Mouse (Mus musculus): ENCODE results near the gene Arl6ip4.

The Arl6ip4 gene

DNA sequence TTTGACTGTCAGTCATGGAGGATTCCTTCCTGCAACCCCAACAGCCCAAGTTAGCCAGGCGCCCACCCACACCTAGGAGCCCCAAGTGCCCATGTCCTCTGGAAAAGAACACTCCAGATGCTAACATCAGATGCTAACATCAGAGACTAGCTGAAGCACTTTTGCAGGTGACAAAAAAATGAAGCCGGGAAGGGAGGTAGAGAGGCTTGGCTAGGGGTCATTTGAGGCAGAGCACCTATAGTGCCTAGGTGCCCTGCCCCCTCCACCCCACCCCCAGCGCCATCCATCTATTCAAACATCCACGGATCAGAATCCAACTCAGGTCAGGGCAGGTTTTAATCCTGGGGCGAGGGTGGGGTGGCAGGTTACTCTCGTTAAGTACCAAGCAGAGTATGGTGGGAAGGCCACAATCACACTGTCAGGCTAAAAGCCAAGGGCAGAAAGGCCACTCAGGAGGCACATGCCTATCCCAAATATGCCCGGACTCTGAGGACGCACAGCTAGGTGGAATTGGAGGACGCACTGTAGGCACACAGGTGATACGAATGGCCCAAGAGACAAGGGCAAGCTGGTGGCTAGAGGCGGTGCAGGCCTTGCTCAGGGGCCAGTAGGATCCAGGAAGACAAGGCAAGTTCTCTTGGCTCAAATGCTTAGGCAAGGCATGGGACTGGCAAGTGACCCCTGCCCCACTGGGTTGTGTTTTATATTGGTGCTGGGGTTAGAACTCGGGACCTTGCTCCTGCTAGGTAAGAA, 21.9 kb upstream of the Arl6ip4 start:
- DNase-seq (ENCODE audit: low read depth, low spot score): no peak

DNA sequence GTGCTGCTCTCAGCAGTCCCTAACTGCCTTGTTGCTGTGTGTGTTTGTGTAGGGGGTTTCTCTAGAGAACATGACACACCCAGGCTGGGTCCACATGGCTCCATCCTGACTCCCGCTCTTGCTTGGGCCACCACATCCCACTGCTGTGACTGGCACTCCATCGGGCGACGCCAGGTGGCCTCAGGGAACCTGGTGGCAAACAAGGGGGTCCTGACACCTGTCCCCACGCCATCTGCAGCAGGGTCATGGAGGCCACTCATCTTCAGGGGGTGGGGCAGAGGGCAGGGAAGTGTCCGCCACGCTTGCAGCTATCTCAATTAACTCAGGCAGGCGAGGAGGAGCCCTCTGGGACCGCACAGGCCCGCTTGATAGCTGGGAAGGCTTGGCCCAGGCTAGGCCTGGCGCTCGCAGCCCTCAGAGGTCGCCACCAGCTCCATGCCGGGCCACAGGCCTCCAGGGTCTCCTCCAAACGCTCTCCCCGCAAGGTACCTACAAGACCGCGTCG, 20.8 kb upstream of the Arl6ip4 start:
- DNase-seq (ENCODE audit: low read depth, low spot score): no peak

- DNase-seq (ENCODE audit: low read depth, low spot score): peak; percentile 97
These were observed 20.2 kb upstream of the Arl6ip4 start, which contains the start of gene Abcb9 for GRCm38 (mm10) chr5:124095596-124096232. TSS of gene Abcb9 (minus strand) at chr5:124095798.

DNA sequence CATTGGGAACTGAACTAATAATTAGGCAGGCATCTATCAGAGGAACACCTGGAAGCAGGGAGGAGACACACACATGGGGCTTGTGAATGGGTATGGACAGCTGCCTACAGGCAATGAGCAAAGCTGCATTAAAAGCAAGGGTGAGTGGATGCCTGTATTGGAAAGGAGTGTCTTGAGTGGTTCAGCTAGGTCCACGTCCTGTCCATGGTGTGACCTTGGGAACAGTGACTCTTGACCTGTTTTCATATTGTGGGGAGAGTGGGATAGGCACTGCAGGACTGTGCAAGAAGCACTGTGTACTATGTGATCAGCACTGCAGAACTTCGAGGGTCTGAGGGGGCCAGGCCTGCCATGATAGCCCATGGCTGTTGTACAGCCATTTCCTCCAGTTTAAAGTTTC, 17.0 kb upstream of the Arl6ip4 start:
- no peak for DNase-seq (ENCODE audit: low read depth, low spot score)

DNA sequence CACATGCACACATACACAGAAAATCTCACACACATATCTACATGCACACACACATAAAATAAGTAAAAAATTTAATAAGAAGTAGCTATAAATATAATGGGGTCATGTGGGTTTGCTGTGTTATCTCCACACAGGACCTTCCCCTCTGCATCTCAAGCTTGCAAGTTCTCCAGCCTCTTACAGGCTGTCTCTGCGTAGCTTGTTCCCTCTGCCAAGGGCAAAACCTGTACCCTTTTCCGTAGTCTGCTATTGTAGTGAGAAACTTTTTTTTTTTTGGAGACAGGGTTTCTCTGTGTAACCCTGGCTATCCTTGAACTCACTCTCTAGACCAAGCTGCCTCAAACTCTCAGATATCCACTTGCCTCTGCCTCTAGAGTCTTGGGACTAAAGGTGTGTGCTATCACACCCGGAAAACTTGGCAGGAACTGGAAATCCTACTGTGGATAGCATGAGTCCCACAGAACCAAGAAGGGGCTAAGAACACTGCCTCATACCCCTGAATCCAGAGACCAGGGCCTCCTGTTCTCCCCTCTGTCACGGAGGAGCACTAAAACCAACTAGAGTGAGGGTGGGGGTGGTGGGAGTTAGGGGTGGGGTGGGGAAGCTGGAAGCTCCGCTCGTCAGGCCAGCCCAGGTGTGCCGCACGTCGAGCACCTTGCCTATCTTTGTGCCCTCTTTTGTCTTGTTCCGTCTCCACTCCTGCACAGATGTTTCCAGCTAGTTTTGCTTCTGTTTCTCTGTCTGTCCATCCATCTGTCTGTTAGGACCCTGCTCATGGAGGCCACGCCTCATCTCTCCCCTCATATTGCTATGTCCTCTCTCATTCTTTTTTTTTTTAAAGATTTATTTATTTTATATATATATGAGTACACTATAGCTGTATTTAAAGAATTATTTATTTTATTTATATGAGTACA, 15.5 kb upstream of the Arl6ip4 start:
- DNase-seq (ENCODE audit: low read depth, low spot score): no peak

- no peak for DNase-seq (ENCODE audit: low read depth, low spot score)
These were observed 13.6 kb upstream of the Arl6ip4 start for GRCm38 (mm10) chr5:124102326-124102725.

GRCm38 (mm10) chr5:124103020-124103419, 12.9 kb upstream of the Arl6ip4 start:
- DNase-seq (ENCODE audit: low read depth, low spot score): no peak

DNA sequence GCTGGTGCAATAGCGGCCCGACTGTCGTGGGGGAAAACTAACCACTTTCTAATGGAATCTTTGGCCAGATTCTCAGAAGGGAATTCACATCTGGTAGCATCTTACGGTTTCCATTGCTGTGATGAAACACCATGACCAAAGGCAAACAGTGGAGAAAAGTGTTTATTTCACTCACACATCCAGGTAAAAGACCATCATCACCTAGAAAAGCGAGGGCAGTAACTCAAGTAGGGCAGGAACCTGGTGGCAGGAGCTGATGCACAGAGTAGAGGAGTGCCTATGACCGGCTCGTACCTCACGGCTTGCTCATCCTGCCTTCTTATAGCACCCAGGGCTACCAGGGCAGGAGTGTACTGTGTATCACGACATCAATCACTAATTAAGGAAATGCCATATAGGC, 12.3 kb upstream of the Arl6ip4 start:
- DNase-seq (ENCODE audit: low read depth, low spot score): no peak

DNA sequence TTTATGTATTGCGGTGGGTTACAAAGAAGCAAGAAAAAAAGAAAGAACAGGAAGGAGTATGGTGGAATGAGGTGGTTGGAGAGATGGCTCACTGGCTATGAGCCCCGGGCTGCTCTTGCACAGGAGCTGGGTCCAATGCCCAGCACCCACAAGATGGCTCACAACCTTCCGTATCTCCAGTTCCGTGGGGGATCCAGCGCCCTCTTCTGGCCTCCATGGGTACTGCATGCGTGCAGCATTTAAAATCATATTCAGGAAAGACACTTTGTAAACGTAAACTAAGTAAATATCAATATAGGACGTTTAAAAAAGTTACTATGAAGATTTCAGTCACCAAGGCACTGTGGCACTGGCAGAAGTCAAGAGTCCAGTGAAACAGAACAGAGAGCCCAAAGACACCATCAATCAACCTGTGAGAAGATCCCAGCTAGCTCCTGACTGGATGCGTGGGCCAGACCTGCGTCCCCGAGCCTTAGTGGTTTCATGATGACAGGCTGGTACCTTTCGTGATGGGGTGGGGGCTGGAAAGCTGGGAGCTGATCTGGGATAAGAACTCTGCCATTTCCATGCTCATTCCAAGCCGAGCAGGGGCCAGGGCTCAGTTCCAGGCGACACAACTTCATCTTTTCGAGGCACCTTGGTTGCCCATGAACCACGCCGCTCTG, 4.7 kb upstream of the Arl6ip4 start:
- no peak for DNase-seq (ENCODE audit: low read depth, low spot score)

DNA sequence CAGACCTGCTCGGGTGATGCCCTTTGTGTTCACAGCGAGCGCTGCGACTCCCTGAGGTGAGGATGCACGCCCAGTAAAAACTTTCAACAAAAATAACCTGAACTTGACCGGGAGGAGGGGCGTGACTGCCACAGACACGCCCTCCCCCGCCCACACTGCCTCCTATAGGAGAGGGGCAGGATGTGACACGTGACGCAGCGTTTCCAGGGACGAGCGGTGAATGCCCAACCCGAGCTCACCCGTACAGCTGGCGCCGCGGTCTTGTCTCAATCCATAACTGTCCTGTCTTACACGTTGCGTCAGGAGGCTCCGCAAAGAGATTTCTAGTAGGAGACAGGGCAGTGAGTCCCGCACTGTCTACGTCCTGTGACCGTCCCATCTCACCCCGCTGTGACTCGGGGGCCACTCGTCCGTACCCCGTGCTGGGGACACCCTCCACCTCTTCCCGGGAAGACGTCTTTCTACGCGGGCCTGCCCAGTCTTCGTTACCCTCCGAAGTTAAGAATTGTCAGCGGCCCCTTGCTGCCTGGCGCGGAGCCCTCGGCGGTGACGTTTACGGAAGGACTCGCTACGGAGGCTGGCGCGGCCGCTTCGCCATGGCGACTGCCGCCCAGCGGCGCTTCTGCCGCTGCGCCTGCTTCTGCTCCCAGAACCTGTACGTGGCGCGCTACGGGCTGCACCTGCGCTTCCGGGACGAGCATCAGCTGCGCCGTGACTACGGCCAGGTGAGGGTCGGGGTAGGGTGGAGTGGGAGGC, 4.0 kb upstream of the Arl6ip4 start, which contains the start of gene Ogfod2:
Ogfod2 (plus strand) TSS at position 556 of the 756 bp plus-strand sequence.
- peak; percentile 77 for DNase-seq (ENCODE audit: low read depth, low spot score)

DNA sequence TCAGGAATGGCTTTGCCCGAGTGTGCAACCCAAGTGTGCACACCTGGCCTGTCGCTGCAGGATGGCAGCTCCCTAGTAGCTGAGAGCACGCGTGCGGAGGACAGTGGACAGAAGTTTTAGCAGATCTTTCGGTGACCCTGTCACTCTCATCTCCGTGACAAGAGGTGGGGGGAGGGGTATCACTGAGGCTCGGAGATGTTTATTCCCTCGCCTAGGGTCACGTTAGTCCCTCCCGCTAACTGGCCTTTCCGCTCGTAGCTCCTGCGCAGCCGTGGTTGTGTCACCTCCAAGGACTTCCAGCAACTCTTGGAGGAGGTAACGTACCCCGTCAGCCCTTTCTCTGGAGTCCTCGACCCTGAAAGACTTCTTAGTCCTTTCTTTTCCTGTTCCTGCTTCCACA, 3.4 kb upstream of the Arl6ip4 start:
- DNase-seq (ENCODE audit: low read depth, low spot score): no peak

GRCm38 (mm10) chr5:124113030-124113429, 2.9 kb upstream of the Arl6ip4 start:
- no peak for DNase-seq (ENCODE audit: low read depth, low spot score)

GRCm38 (mm10) chr5:124114276-124115025, 1.4 kb upstream of the Arl6ip4 start:
- no peak for DNase-seq (ENCODE audit: low read depth, low spot score)

- no peak for DNase-seq (ENCODE audit: low read depth, low spot score)
These were observed 358 bp upstream of the Arl6ip4 start for GRCm38 (mm10) chr5:124115531-124115930.

- no peak for DNase-seq (ENCODE audit: low read depth, low spot score)
These were observed 3.3 kb downstream of the Arl6ip4 start for GRCm38 (mm10) chr5:124119204-124119603.

DNA sequence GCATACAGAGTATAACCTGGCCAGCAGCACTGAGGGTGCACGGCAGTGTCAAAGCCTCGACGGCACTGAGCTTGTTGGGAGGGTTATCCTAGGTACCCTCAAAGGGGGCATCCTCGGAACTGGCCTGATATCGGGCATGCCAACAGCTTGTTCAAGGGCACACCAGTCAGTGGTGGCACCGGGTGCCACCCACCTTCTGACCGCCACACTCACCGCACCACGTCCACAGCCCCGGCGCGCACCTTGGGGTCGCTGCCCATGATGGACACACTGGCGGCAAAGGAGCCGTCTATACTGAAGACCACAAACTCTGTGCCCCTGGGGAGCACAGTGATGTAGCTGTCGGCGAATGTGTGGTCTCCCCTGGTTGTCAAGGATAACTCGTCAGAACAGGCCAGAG, 6.5 kb downstream of the Arl6ip4 start:
- DNase-seq (ENCODE audit: low read depth, low spot score): no peak

GRCm38 (mm10) chr5:124125093-124125492, 9.2 kb downstream of the Arl6ip4 start:
- DNase-seq (ENCODE audit: low read depth, low spot score): no peak

DNA sequence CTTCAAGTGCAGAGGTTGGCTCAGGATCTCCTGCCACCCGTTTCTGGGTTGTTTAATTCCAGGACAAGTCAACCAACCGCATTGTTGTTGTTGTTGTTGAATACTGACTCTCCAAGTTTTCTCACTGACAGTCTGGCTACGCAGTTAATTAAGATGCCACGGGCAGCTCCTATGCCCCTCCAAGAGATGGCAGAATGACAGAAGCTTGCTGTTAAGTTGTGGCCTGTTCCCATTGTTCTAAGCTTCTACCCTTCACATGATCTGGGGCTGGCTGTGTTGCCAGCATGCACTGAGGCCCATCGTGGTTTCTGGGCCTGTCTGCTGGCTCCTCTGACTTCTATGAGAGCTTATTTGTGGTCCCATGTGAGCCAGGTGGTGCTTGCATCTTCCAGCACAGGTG, 18.4 kb downstream of the Arl6ip4 start:
- DNase-seq (ENCODE audit: low read depth, low spot score): no peak

- DNase-seq (ENCODE audit: low read depth, low spot score): no peak
These were observed 22.2 kb downstream of the Arl6ip4 start for GRCm38 (mm10) chr5:124138066-124138465.

DNA sequence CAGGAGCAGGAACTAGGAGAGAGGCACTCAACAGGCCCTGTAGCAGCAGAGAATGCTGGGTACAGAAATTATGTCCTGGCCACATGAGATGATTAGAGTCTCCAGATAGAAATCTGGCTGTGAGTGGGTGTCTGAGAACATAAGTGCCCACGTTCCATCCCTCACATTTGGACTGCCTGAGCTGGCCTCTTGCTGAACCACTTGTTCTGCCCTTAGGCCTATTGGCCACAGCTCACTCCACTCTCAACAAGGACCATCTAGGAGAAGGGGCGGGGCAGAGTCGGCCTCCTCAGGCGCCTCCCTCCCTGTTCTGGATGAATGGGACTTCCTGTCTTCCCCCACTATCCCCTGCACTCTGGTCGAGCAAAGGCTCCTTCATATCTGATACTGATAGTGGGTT, 33.1 kb downstream of the Arl6ip4 start:
- no peak for DNase-seq (ENCODE audit: low read depth, low spot score)

Data from WW6 (cell line).